Mouse (Mus musculus) cortical plate, adult 2 months (tissue): ENCODE measurements at regions not wholly inside any gene's neighbourhood (a gene's known extent, or its start where the extent isn't known, plus 50 kb on each side); places are given as distances from the start of the nearest gene placed in this dataset.
A peak's percentile ranks its signal among the peaks of the same experiment; 100 is the strongest.

Experiments used
- H3K27ac ChIP-seq: fragments of 200-500 bp; 2 replicates; pipeline ENCODE4 v1.5.1; 2012; ENCODE audit warnings: low read length, control low read depth, inconsistent platforms; ENCODE audit not compliant: insufficient read depth
- H3K4me1 ChIP-seq: fragments of 200-500 bp; 2 replicates; pipeline ENCODE4 v1.6.1; 2011; ENCODE audit warnings: low read length; ENCODE audit not compliant: control insufficient read depth, insufficient read depth
- H3K4me3 ChIP-seq: fragments of 200-500 bp; 2 replicates; pipeline ENCODE4 v1.5.1; 2011; ENCODE audit warnings: mild to moderate bottlenecking, low read length, control low read depth; ENCODE audit not compliant: insufficient read depth
- CTCF ChIP-seq: fragments of 200-500 bp; IDR thresholded peaks from 2 replicates; pipeline ENCODE4 v1.5.1; 2011; ENCODE audit warnings: mild to moderate bottlenecking, control low read depth, low read length; ENCODE audit not compliant: insufficient read depth; ENCODE audit errors: extremely low read depth
- POLR2A ChIP-seq: fragments of 200-500 bp; IDR thresholded peaks from 2 replicates; pipeline ENCODE4 v1.6.1; 2011; ENCODE audit warnings: mild to moderate bottlenecking, low read length, control low read depth; ENCODE audit not compliant: insufficient read depth; ENCODE audit errors: extremely low read depth

DNA sequence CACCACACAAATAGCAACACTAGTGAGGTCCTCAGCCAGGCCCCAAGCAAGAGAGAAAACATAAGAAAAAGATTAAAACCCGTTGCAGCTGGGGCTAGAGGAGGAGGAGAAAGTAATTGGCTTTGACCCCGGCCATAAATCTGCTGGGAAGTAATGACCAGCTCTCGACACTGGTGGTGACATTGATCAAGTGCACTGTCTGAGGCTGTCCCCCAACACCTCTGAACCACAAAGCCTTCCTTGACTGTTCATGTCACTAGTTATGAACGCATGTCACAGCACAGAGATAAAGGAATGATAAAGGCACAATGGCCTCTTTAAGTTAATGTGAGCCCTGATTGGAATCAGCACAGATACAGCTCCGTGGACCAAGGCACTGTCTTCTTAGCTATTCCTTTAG lies 640.1 kb downstream of the Dok5 start:
- Histone ChIP-seq H3K4me3 (no peak overlapping the region), H3K4me1 (no peaks in the 10 kb centered on the region), H3K27ac (no peak overlapping the region)
- TF ChIP-seq POLR2A (no peak), CTCF (no peak)

DNA sequence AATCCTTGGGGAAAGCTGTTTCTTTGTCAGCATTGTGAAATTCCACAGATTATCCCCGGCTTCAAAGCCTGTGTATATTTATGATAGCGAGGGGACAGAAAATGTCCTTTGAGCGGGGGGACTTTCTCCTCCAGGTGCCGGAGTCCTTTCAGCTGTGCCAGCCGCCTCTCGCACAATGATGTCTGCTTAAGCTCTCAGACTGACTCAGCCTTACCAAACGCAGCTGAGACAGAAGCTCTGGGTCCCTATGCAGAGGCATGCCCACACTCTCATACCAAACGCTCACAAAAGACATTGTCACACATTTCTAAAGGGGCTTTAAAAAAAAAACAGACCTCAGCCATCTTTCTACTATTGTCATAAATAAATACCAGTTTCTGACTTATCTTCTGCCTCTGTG lies 633.9 kb downstream of the Dok5 start:
- no peaks in the 10 kb centered on the region for H3K4me1 ChIP-seq
- TF ChIP-seq CTCF (no peak), POLR2A (no peak)

DNA sequence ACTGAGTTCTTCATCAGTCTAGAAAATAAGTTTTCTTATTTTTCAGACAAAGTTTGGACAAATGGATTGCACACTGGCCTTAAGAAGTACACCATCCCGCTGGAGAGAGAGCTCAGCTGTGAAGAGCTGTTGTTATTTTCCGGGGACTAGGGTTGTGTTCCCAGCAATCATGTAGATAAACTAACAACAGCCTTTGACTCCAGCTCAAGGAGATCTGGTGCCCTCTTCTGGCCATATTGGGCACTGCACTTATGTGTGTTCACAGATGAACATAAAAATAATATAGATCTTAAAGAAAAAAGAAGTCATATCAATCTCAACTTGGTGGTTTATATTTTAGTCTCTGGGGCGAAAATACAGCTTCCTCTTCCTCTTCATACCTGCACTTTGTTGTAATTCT lies 633.0 kb downstream of the Dok5 start:
- H3K4me3 ChIP-seq: no peak overlapping the region
- no peaks in the 10 kb centered on the region for H3K4me1 ChIP-seq
- TF ChIP-seq CTCF (peak; percentile 15; the same call in 1 of the 2 replicates), POLR2A (no peak)
- H3K27ac ChIP-seq: no peak overlapping the region

More for the DNA sequence above, 633.9 kb downstream of the Dok5 start:
- Histone ChIP-seq H3K27ac (no peak overlapping the region), H3K4me3 (no peak overlapping the region)

DNA sequence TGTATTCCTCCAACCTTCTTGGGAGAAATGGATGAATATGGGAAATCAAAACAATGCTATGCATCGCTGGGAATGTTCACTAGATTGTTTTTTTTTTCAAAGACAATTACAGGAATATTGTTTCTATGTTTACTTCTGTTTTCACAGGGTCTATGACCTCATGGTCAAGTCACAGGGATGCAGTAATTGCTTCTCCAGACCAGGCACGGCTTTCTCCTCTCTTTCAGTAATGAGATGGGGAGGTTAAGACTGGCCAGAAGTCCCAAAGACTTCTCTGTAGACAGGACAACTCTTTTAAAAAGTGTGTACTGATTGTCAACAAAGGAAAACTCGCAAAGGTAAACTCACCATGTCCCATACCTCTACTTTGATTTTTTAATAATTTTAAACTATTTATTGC lies 631.8 kb downstream of the Dok5 start:
- Histone ChIP-seq H3K4me1 (no peaks in the 10 kb centered on the region), H3K4me3 (no peak overlapping the region), H3K27ac (no peak overlapping the region)
- no peak for TF ChIP-seq POLR2A
- no peak for TF ChIP-seq CTCF

DNA sequence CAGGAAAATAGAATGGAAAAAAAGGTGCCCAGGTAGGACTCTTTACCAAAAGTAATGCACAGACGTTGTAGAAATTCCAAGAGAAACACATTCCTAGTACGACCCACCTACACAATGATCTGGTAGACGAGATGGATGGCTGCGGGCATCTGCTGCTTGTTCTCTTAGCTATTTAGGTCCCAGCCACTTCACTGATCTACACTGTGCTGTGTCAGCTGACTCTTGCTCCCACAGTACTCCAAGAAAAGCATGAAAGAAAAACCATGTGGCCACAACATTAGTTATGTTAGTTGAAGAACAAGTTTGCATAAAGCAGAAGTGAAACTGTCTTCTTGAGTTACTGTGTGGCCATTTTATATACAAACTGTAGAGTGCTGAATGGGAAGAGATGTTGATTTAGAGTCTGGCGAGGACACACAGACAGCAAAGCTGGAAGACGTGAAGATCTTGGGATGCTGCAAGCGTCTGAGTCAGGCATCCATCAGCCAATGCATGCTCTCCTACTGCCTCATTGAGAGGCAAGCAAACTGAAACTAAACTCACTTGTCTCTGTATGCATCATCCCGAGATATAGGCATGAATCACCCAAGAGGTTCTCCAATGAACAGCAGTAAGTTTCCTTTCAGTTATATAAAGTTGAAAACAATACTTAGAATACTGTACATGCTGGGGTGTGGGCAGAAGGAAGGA lies 626.6 kb downstream of the Dok5 start:
- no peaks in the 10 kb centered on the region for H3K4me1 ChIP-seq
- TF ChIP-seq CTCF: no peak
- no peak for TF ChIP-seq POLR2A
- no peak overlapping the region for H3K27ac ChIP-seq
- no peak overlapping the region for H3K4me3 ChIP-seq

DNA sequence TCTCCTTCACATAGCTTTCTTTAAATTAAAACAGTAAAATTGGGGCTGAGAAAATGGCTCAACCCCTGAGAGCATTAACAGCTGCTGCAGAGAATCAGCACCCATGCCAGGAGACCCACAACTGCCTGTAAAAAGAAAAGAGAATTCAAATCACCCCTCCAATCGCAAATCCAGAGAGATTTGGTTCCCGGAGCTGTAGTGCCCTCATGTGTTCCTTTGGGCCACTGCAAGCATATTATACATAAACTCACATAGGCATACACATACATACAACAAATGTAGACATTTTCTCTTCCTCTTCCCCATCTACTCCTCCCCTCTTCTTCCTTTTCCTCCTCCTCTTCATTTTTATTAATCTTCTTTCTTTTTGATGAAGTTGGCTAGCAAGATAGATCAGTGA lies 616.5 kb downstream of the Dok5 start:
- H3K4me3 ChIP-seq: no peak overlapping the region
- H3K4me1 ChIP-seq: peaks cover 2% of the 10 kb centered on the region; the same call in 1 of the 2 replicates
- H3K27ac ChIP-seq: no peak overlapping the region
- TF ChIP-seq POLR2A: no peak
- no peak for TF ChIP-seq CTCF

DNA sequence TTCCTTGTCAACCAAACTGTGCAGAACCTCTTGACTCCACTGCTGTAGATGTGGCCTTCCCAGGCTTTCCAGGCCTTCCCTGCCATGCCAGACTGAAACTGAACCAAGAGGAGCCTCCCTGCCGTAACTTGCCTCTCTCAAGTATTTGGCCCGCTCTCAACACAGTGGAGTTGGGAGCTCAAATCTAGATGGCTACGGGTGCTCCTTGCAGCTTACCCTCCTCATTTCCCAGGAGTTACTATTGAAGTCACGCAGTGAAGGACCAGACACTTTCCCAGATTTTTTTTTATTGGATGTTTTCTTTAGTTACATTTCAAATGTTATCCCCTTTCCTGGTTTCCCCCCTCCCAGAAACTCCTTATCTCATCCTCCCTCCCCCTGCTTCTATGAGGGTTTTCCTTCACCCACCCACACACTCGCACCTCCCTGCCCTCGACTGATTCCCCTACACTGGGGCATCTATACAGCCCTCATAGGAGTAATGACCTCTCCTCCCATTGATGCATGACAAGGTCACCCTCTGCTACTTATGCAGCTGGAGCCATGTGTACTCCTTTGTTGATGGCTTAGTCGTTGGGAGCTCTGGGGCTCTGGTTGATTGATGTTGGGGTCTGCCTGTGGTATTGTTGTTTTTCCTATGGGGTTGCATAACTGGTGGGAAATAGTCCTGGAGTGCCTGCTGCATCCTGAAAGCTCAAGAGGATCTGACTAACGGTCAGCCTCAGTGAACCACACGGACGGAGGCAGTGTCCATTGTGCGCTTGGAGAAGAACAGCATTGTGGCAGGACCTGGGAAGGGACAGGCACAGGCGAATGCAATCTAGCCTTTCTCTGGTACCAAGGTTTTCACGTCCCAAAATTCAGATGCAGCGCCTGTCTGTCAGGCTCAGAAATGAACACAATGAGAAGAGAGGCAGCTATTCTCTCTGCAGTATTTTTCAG lies 602.5 kb downstream of the Dok5 start:
- H3K27ac ChIP-seq: no peak overlapping the region
- peaks cover 2% of the 10 kb centered on the region for H3K4me1 ChIP-seq
- TF ChIP-seq POLR2A: no peak
- no peak overlapping the region for H3K4me3 ChIP-seq

DNA sequence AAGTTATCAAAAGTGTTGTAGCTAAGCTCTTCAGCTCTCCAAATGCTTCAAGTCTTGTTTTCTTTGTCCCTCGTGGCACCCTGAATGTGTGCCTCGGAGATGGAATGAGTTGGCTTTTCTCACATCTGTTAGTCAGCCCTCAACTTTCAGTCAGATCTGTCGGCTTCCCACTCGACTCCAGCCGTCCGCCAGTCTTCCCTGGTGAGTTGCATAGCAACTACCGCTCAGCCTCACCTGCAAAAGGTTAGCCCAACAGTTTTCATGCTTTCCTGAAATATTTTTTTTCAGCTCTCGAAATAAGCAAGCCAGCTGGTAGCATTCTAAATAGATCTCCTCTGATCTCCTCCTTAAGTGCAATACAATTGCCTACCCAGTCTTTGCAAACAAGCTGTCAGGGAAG lies 601.2 kb downstream of the Dok5 start:
- Histone ChIP-seq H3K27ac (no peak overlapping the region), H3K4me3 (no peak overlapping the region), H3K4me1 (peaks cover 2% of the 10 kb centered on the region)
- TF ChIP-seq POLR2A (no peak), CTCF (no peak)

DNA sequence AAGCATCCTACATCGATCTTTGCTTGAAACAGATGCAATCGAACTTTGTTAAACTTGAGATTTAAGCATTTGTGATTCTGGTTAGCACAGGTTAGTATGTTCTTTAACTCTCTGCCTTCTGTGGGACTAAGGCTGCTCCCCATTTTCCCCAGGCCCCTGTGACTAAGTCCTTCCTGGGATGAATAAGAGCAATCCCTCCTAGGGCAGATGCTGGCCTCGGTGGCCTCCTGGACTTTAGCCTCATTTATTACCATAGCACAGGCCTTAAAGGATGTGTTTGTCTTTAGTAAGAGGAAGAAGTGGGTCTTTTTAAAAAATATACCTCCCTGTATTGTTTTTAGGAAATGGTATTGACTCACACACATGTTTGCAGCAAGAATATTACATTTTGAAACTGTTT lies 599.9 kb downstream of the Dok5 start:
- TF ChIP-seq POLR2A (no peak), CTCF (no peak)
- Histone ChIP-seq H3K4me3 (no peak overlapping the region), H3K27ac (no peak overlapping the region), H3K4me1 (peaks cover 2% of the 10 kb centered on the region)

DNA sequence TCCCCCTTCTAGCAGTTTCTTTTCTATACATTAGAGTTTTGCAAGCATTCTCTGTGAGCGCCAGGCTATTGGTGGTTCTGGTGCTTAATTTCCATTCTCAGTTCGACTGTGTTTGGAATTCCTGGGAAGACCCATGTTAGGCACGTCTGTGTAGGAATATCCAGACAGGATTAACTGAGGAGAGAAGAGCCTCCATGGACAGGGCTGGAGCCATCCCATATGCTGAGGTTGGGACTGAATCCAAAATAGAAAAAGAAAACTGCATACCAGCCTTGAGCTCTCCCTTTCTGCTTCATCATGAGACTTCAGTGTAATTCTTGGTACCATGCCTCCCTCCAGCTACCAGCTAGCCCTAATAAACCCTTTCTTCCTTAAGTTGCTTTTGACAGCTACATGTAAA lies 595.3 kb downstream of the Dok5 start:
- Histone ChIP-seq H3K4me1 (no peaks in the 10 kb centered on the region), H3K27ac (no peak overlapping the region), H3K4me3 (no peak overlapping the region)
- no peak for TF ChIP-seq POLR2A
- TF ChIP-seq CTCF: no peak
